Mouse (Mus musculus): Measurements from ENCODE around the gene Col6a4. TPM values are rescaled to one million over a fixed set of nuclear protein-coding genes. Genes with fewer than 3 reads are reported as not detected.

The Col6a4 gene
- polyA plus RNA-seq, 2 experiments = 0.12 to 0.53 TPM

DNA sequence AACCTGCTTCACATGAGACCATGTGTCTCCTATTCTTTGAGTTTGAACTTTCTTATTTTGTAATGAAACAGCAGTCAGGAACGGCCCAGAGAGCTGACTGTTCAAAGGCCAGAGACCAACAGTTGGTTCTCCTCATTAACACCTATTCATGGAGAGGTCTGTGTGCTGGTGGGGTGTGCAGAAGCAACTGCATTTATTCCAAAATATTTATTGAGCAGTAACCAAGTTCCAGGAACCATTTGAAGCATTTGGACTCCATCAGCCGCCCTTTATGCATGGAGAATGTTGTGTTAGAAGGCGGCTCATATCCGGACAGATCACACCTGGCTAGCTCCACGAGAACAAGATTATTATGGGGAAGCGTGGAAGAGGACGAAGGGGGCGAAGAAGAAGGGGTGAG, 118.1 kb downstream of the Col6a4 start:
- Histone ChIP-seq H3K4me2 (replicated peaks; ENCODE audit: low read depth, low read length, severe bottlenecking) (no peak overlapping the region), H3K9me3 (ENCODE audit: control insufficient read depth, low read length) (no peaks in the 10 kb centered on the region), H3K27me3 (ENCODE audit: control insufficient read depth, insufficient read depth, low read length) (no peaks in the 10 kb centered on the region), H3K4me3 (replicated peaks; ENCODE audit: low read length) (no peak overlapping the region), H3K36me3 (ENCODE audit: control insufficient read depth, insufficient read depth, low read length) (no peaks in the 10 kb centered on the region), H3K4me1 (ENCODE audit: control insufficient read depth, insufficient read depth, low read length) (no peaks in the 10 kb centered on the region), H3K27ac (replicated peaks; ENCODE audit: low read depth, low read length) (no peak overlapping the region), H3K9ac (ENCODE audit: low read depth, low read length, severe bottlenecking) (no peak overlapping the region)
- ATAC-seq (ENCODE audit: low FRiP score, low read depth) (no peak), DNase-seq (ENCODE audit: low spot score) (no peak)
- WGBS = 72% methylated on average over 8 of the region's 8 CpGs
- TF ChIP-seq POLR2A (IDR thresholded peaks at IDR 0.05; ENCODE audit: borderline replicate concordance, extremely low read depth, insufficient read depth, insufficient read length) = no peak

DNA sequence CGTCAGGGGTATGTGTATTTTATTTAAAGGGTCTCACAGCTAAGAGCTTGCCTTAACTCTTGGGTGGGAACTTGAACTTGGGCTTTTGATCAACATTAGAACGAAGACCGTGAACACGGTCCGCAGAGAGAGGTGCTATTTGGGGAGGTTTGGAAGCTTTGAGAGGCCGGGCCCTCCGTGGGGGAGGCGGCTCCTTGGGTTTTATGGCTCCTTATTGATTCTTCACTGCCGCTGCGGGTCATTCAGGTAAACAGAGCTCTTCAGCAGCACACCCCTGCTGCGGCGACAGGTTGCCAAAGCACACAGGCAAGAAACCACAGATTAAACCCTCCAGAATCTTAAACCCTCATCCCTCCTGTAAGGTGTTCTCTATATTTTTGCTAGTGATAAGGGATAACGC, 119.7 kb downstream of the Col6a4 start:
- no peaks in the 10 kb centered on the region for H3K4me1 ChIP-seq (ENCODE audit: control insufficient read depth, insufficient read depth, low read length)
- DNase-seq (ENCODE audit: low spot score) (no peak), ATAC-seq (ENCODE audit: low FRiP score, low read depth) (no peak)
- TF ChIP-seq POLR2A (IDR thresholded peaks at IDR 0.05; ENCODE audit: borderline replicate concordance, extremely low read depth, insufficient read depth, insufficient read length) = no peak
- WGBS = 11% methylated on average over 13 of the region's 13 CpGs
- no peak overlapping the region for H3K4me3 ChIP-seq (replicated peaks; ENCODE audit: low read length)
- H3K27ac ChIP-seq (replicated peaks; ENCODE audit: low read depth, low read length) = no peak overlapping the region
- H3K4me2 ChIP-seq (replicated peaks; ENCODE audit: low read depth, low read length, severe bottlenecking) = no peak overlapping the region
- H3K9ac ChIP-seq (ENCODE audit: low read depth, low read length, severe bottlenecking) = no peak overlapping the region
- no peaks in the 10 kb centered on the region for H3K36me3 ChIP-seq (ENCODE audit: control insufficient read depth, insufficient read depth, low read length)
- no peaks in the 10 kb centered on the region for H3K9me3 ChIP-seq (ENCODE audit: control insufficient read depth, low read length)
- no peaks in the 10 kb centered on the region for H3K27me3 ChIP-seq (ENCODE audit: control insufficient read depth, insufficient read depth, low read length)

GRCm38 (mm10) chr9:105976314-105976713, 120.3 kb downstream of the Col6a4 start:
- TF ChIP-seq POLR2A (IDR thresholded peaks at IDR 0.05; ENCODE audit: borderline replicate concordance, extremely low read depth, insufficient read depth, insufficient read length) = no peak
- no peak for DNase-seq (ENCODE audit: low spot score)
- ATAC-seq (ENCODE audit: low FRiP score, low read depth) = no peak
- no peak overlapping the region for H3K4me2 ChIP-seq (replicated peaks; ENCODE audit: low read depth, low read length, severe bottlenecking)
- no peak overlapping the region for H3K4me3 ChIP-seq (replicated peaks; ENCODE audit: low read length)
- 54% methylated on average over 6 of the region's 6 CpGs for WGBS
- no peak overlapping the region for H3K9ac ChIP-seq (ENCODE audit: low read depth, low read length, severe bottlenecking)
- no peaks in the 10 kb centered on the region for H3K4me1 ChIP-seq (ENCODE audit: control insufficient read depth, insufficient read depth, low read length)
- H3K27me3 ChIP-seq (ENCODE audit: control insufficient read depth, insufficient read depth, low read length) = no peaks in the 10 kb centered on the region
- no peaks in the 10 kb centered on the region for H3K9me3 ChIP-seq (ENCODE audit: control insufficient read depth, low read length)
- H3K27ac ChIP-seq (replicated peaks; ENCODE audit: low read depth, low read length) = no peak overlapping the region
- H3K36me3 ChIP-seq (ENCODE audit: control insufficient read depth, insufficient read depth, low read length) = no peaks in the 10 kb centered on the region

DNA sequence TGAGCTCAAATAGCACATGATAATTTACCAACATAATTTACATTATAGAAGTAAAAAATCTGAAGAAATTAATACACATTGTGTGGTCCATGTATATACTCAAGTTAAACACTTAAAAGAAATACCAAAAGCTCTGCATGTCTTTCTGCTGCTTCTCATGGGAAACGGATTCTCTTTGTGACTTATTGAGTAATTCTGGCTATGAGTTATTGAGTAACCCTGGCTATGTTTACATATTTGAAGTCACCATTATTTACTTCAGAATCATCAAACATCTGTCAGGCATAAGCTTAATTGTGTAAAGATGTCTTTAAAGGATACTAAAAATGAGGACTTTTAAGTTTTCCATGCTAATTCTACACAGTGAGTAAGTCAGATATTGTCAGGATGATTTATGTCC, 122.8 kb downstream of the Col6a4 start:
- no peak for ATAC-seq (ENCODE audit: low FRiP score, low read depth)
- Histone ChIP-seq H3K4me2 (replicated peaks; ENCODE audit: low read depth, low read length, severe bottlenecking) (no peak overlapping the region), H3K9me3 (ENCODE audit: control insufficient read depth, low read length) (no peaks in the 10 kb centered on the region), H3K36me3 (ENCODE audit: control insufficient read depth, insufficient read depth, low read length) (no peaks in the 10 kb centered on the region), H3K4me3 (replicated peaks; ENCODE audit: low read length) (no peak overlapping the region), H3K9ac (ENCODE audit: low read depth, low read length, severe bottlenecking) (no peak overlapping the region), H3K27me3 (ENCODE audit: control insufficient read depth, insufficient read depth, low read length) (no peaks in the 10 kb centered on the region), H3K4me1 (ENCODE audit: control insufficient read depth, insufficient read depth, low read length) (no peaks in the 10 kb centered on the region), H3K27ac (replicated peaks; ENCODE audit: low read depth, low read length) (no peak overlapping the region)
- 90% methylated on average over 1 of the region's 1 CpGs for WGBS
- TF ChIP-seq POLR2A (IDR thresholded peaks at IDR 0.05; ENCODE audit: borderline replicate concordance, extremely low read depth, insufficient read depth, insufficient read length) = no peak
- no peak for DNase-seq (ENCODE audit: low spot score)

DNA sequence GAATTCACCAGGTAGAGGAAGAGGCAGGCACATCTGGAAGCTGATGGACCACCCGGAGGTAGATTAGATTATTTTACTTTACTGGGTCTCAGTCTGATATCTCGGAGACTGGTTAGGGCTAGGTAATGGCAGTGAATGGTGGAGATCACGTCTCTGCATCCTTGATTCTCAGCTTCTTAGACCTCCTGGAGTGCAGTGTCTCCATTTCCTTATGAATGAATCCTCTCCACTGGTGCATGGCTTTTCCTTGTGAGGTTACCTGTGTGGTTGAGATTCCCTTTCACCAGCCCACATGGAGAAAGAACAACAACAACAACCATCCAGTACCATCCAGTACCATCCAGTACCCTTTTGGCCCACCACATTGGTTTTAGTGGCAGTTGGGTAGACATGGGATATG, 124.6 kb downstream of the Col6a4 start:
- H3K27me3 ChIP-seq (ENCODE audit: control insufficient read depth, insufficient read depth, low read length) = no peaks in the 10 kb centered on the region
- 88% methylated on average over 3 of the region's 3 CpGs for WGBS

GRCm38 (mm10) chr9:105971351-105971894, 125.2 kb downstream of the Col6a4 start:
- no peak overlapping the region for H3K4me3 ChIP-seq (replicated peaks; ENCODE audit: low read length)
- DNase-seq (ENCODE audit: low spot score) (no peak), ATAC-seq (ENCODE audit: low FRiP score, low read depth) (no peak)
- 91% methylated on average over 14 of the region's 14 CpGs for WGBS
- no peak overlapping the region for H3K4me2 ChIP-seq (replicated peaks; ENCODE audit: low read depth, low read length, severe bottlenecking)
- H3K9ac ChIP-seq (ENCODE audit: low read depth, low read length, severe bottlenecking) = no peak overlapping the region
- no peaks in the 10 kb centered on the region for H3K27me3 ChIP-seq (ENCODE audit: control insufficient read depth, insufficient read depth, low read length)
- H3K4me1 ChIP-seq (ENCODE audit: control insufficient read depth, insufficient read depth, low read length) = no peaks in the 10 kb centered on the region
- no peak overlapping the region for H3K27ac ChIP-seq (replicated peaks; ENCODE audit: low read depth, low read length)
- no peaks in the 10 kb centered on the region for H3K36me3 ChIP-seq (ENCODE audit: control insufficient read depth, insufficient read depth, low read length)
- no peaks in the 10 kb centered on the region for H3K9me3 ChIP-seq (ENCODE audit: control insufficient read depth, low read length)
- TF ChIP-seq POLR2A (IDR thresholded peaks at IDR 0.05; ENCODE audit: borderline replicate concordance, extremely low read depth, insufficient read depth, insufficient read length) = no peak

More for the DNA sequence above, 124.6 kb downstream of the Col6a4 start:
- DNase-seq (ENCODE audit: low spot score) (no peak), ATAC-seq (ENCODE audit: low FRiP score, low read depth) (no peak)
- no peak overlapping the region for H3K27ac ChIP-seq (replicated peaks; ENCODE audit: low read depth, low read length)
- H3K4me3 ChIP-seq (replicated peaks; ENCODE audit: low read length) = no peak overlapping the region
- H3K9me3 ChIP-seq (ENCODE audit: control insufficient read depth, low read length) = no peaks in the 10 kb centered on the region
- no peak for TF ChIP-seq POLR2A (IDR thresholded peaks at IDR 0.05; ENCODE audit: borderline replicate concordance, extremely low read depth, insufficient read depth, insufficient read length)
- no peak overlapping the region for H3K4me2 ChIP-seq (replicated peaks; ENCODE audit: low read depth, low read length, severe bottlenecking)
- no peaks in the 10 kb centered on the region for H3K36me3 ChIP-seq (ENCODE audit: control insufficient read depth, insufficient read depth, low read length)
- no peaks in the 10 kb centered on the region for H3K4me1 ChIP-seq (ENCODE audit: control insufficient read depth, insufficient read depth, low read length)
- no peak overlapping the region for H3K9ac ChIP-seq (ENCODE audit: low read depth, low read length, severe bottlenecking)

Data from limb, embryonic 14.5 days (tissue).